Mouse (Mus musculus) intestine, embryonic 15.5 days (tissue): ENCODE results near the gene Gm9913. TPM values are rescaled to one million over a fixed set of nuclear protein-coding genes. Genes with fewer than 3 reads are reported as not detected.

Source experiments
- ATAC-seq: fragments of 200-750 bp; cut with Nextera tagmentation; 2 replicates; pipeline ENCODE4 v1.8.0; 2017; ENCODE audit warnings: moderate TSS enrichment, moderate library complexity
- H3K27ac ChIP-seq: fragments of 300-500 bp; sonication (generic); 2 replicates; pipeline ENCODE4 v1.5.1; 2015; ENCODE audit warnings: mild to moderate bottlenecking, inconsistent platforms
- H3K27me3 ChIP-seq: fragments of 300-500 bp; sonication (generic); replicated peaks from 2 replicates; pipeline ENCODE4 v1.6.1; 2015; ENCODE audit warnings: inconsistent platforms
- H3K36me3 ChIP-seq: fragments of 300-500 bp; sonication (generic); 2 replicates; pipeline ENCODE4 v1.6.1; 2015; ENCODE audit warnings: inconsistent platforms
- H3K4me1 ChIP-seq: fragments of 300-500 bp; sonication (generic); replicated peaks from 2 replicates; pipeline ENCODE4 v1.6.1; 2015; ENCODE audit warnings: inconsistent platforms
- H3K4me2 ChIP-seq: fragments of 300-500 bp; sonication (generic); replicated peaks from 2 replicates; pipeline ENCODE4 v1.6.1; 2015; ENCODE audit warnings: mild to moderate bottlenecking, inconsistent platforms
- H3K4me3 ChIP-seq: fragments of 300-500 bp; sonication (generic); replicated peaks from 2 replicates; pipeline ENCODE4 v1.5.1; 2015; ENCODE audit warnings: inconsistent platforms
- H3K9ac ChIP-seq: fragments of 300-500 bp; sonication (generic); 2 replicates; pipeline ENCODE4 v1.6.1; 2015; ENCODE audit warnings: inconsistent platforms
- H3K9me3 ChIP-seq: fragments of 300-500 bp; sonication (generic); 2 replicates; pipeline ENCODE4 v1.6.1; 2016; ENCODE audit warnings: inconsistent platforms
- WGBS: fragments of 180-500 bp; shearing (Covaris S2); methylation state at CpG from one replicate; pipeline ENCODE4 v1.1.7; 2015; 5-methylcytosine and 5-hydroxymethylcytosine counted together
- polyA plus RNA-seq: library from polyadenylated mRNA; unstranded; fragments of >200 nt; fragmentation: Nextera tagmentation; extraction: Ambion mirVana; gene quantifications from 2 replicates; pipeline ENCODE4 v1.2.1, GENCODE M21; 2015

Gene Gm9913
- polyA plus RNA-seq, 1 experiment from 2014 or later, result 0.35 TPM

DNA sequence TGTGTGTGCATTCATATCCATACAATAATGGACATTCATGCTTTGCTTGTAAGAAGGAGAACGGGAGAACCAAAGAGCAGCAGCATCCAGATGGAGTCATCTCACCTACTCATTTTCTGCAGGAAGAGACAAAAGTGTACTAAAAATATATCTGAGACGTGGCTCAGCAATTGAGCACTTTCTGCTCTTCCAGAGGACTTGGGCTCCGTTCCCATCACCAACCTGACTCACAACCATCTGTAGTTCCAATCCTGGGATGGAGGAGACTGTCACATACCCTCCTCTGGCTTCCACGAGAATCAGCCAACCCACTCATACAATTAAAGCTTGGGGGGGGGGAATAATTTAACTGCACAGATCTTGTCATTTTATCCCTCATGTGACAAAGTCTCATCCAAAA, 23.8 kb upstream of the Gm9913 start:
- no peak for ATAC-seq
- Histone ChIP-seq H3K9me3 (no peaks in the 10 kb centered on the region), H3K4me3 (no peak overlapping the region), H3K36me3 (no peaks in the 10 kb centered on the region), H3K9ac (no peak overlapping the region), H3K4me2 (no peak overlapping the region), H3K27me3 (no peaks in the 10 kb centered on the region), H3K27ac (no peak overlapping the region), H3K4me1 (peaks cover 2% of the 10 kb centered on the region; the same call in 1 of the 2 replicates)
- WGBS, result 79% methylated on average over 4 of the region's 4 CpGs

DNA sequence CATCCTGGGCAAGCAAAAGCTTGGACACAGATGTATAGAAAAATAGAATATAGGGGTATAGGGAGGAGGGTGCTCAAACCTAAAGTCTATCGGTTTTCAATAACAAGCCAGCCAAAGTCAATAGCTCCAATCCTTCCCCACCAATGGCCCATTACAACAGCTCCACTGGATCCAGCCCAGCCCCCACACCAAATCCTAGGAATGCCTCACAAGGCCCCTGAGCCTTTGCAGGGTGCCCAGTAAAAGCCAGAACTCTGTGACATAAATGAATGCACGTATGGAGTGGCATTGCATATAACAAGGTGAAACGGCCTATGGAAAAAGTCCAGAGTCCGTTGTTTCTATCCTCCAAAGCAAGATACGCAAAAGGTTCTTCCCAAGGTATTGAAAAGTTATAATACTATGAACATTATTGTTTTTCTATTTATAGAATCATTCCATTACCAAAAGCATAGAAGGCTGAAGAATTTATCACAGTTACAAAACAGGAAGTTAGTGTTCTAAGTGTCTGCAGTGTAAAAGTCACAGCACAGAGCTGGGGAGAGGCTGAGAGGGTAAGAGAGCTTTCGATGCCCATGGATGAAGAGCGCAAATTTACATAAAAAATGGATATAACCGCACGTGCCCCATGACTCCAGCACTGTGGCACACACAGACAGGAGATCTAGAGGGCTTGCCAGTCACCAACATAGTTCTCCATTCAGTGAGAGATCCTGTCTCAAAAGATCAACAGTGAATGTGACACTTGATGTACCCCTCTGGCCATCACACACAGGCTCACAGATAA, 23.2 kb upstream of the Gm9913 start:
- Histone ChIP-seq H3K36me3 (no peaks in the 10 kb centered on the region), H3K4me1 (peaks cover 2% of the 10 kb centered on the region; the same call in 1 of the 2 replicates), H3K4me3 (no peak overlapping the region), H3K27ac (no peak overlapping the region), H3K9me3 (no peaks in the 10 kb centered on the region), H3K4me2 (no peak overlapping the region), H3K9ac (no peak overlapping the region), H3K27me3 (no peaks in the 10 kb centered on the region)
- 87% methylated on average over 9 of the region's 9 CpGs for WGBS
- ATAC-seq, result no peak

DNA sequence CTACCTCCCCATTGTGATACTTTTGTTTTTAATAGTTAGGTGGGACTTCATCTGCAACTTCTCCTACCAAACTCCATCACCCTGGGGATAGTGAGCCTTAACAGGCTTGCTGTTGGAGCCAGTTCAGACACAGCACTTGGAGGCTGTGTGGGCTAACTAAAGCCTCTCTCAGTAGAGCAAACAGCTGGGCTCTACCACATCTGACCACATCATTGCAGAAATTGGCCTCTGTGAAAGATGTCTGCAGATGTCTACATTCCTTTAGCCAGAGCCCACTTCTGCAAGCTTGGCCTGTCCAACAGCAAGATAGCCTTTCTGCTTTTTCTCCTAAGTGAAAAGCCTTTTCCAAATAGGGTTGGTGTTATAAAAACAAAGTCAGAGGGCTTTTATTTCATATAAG, 20.7 kb upstream of the Gm9913 start:
- no peak overlapping the region for H3K4me3 ChIP-seq
- ATAC-seq, result no peak
- no peak overlapping the region for H3K27ac ChIP-seq
- no peak overlapping the region for H3K4me2 ChIP-seq
- H3K36me3 ChIP-seq, result no peaks in the 10 kb centered on the region
- H3K27me3 ChIP-seq, result no peaks in the 10 kb centered on the region
- H3K4me1 ChIP-seq, result peaks cover 2% of the 10 kb centered on the region; the same call in 1 of the 2 replicates
- no peaks in the 10 kb centered on the region for H3K9me3 ChIP-seq
- H3K9ac ChIP-seq, result no peak overlapping the region

DNA sequence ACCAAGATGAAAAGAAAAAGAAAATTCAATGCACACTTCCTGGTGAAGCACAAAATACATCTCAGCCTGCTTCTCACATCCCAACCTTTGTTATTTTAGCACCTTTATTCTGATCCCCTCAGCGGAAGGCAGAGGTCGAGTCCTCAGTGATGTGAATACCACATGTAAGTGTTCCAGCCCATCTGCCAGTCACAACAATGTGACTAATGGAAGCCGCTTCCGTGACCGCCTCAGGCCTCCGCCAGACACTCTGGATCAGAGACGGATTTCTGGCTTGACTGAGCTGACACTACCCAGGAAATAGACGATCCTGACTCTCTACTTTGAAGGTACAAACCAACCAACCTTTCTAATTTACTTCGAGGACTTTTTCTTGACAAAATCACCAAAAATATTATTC, 20.0 kb upstream of the Gm9913 start:
- Histone ChIP-seq H3K9me3 (no peaks in the 10 kb centered on the region), H3K4me1 (peaks cover 2% of the 10 kb centered on the region; the same call in 1 of the 2 replicates), H3K36me3 (no peaks in the 10 kb centered on the region), H3K27me3 (no peaks in the 10 kb centered on the region), H3K27ac (0 out of 2 replicates have a peak overlapping the region, but pooled peaks have one; percentile 32), H3K4me3 (no peak overlapping the region), H3K9ac (no peak overlapping the region), H3K4me2 (no peak overlapping the region)
- ATAC-seq, result no peak
- 79% methylated on average over 9 of the region's 9 CpGs for WGBS

DNA sequence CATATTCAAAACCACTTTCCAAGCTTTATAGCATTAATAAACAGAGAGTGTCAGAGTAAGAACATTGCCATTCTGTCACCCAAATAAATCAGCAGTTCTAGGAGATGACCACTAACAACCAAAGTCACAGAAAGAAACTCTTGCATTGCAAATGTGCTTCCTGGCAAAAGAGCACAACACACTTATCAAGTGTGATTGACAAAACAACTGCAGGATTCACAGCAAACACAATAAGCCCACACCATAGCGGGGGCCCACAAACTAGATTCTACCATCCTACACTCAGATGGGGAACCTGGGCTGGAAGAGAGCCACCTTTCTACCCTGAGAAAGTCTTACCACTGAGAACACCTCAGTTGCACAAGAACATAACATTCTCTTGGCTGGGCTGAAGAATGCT, 14.9 kb upstream of the Gm9913 start:
- Histone ChIP-seq H3K9me3 (no peaks in the 10 kb centered on the region), H3K27me3 (no peaks in the 10 kb centered on the region), H3K4me2 (no peak overlapping the region), H3K9ac (no peak overlapping the region), H3K36me3 (no peaks in the 10 kb centered on the region), H3K4me3 (no peak overlapping the region), H3K4me1 (peaks cover 20% of the 10 kb centered on the region; the same call in 1 of the 2 replicates), H3K27ac (no peak overlapping the region)
- no peak for ATAC-seq
- 96% methylated on average over 1 of the region's 1 CpGs for WGBS

DNA sequence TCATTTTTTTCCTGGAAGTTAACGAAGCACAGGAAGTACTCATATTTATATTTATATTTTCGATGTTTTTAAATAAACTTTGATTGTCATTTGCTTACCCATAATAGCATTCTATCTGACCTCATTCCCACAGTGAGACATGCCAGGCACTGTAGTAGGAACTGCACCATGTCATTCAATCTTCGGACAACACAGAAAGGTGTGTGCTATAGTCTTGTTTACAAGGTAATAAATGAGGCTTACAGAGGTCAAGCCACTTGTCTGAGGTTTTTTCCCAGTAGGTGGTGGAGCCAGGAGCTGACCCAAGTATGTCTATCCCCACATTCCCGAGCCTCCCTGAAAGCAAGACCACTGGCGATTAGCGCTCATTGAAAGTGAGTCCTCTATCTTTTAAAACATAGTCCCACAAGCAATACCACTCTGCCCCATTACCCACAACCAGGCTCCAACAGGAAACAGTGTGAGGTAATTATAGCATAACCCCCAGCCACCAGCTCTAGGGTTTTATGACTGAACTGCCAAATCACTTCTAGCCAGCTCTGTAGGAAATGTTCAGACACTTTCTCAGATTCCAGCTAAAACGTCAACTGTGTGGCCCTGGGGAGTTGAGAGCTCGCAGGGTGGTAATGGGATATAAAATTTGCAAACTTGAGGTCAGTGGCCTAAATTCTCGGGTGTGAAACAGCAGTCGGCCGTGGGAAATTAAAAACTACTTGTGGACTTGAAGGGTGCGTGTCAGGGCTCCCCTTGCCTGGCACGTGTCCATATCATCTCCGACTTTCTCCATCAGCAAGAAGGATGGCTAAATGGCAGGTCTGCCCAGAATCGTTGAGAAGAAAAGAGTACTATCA, 12.6 kb upstream of the Gm9913 start:
- no peak overlapping the region for H3K9ac ChIP-seq
- H3K27me3 ChIP-seq, result no peaks in the 10 kb centered on the region
- H3K4me3 ChIP-seq, result no peak overlapping the region
- no peak overlapping the region for H3K4me2 ChIP-seq
- peaks cover 19% of the 10 kb centered on the region; the same call in 1 of the 2 replicates for H3K4me1 ChIP-seq
- H3K9me3 ChIP-seq, result no peaks in the 10 kb centered on the region
- WGBS, result 45% methylated on average over 15 of the region's 15 CpGs
- peak overlapping the region; percentile 28; the same call in 1 of the 2 replicates for H3K27ac ChIP-seq
- ATAC-seq, result 0 out of 2 replicates have a peak, but pooled peaks have one; percentile 24
- H3K36me3 ChIP-seq, result no peaks in the 10 kb centered on the region

DNA sequence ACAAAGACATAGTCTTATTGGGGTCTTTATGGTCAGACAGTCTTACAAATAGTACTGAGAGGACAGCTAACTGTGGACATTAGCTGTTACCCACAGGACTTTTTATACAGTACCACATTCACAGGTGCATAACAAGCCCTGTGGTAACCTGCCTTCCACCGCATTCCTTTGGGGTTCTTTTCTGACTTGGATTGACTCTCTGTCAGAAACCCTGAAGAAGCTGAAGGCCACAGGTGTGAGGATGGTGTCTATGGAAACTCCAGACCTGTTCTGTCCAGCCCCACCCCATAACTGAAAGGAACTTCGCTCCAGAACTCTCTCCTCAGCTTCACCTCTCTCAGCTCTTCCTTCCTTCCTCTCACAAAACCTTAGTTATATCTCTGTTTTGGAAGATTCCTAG, 10.6 kb upstream of the Gm9913 start:
- no peak overlapping the region for H3K27ac ChIP-seq
- no peaks in the 10 kb centered on the region for H3K36me3 ChIP-seq
- WGBS, result 91% methylated on average over 2 of the region's 2 CpGs
- ATAC-seq, result no peak
- no peak overlapping the region for H3K9ac ChIP-seq
- no peaks in the 10 kb centered on the region for H3K9me3 ChIP-seq
- no peak overlapping the region for H3K4me2 ChIP-seq
- no peaks in the 10 kb centered on the region for H3K27me3 ChIP-seq
- no peak overlapping the region for H3K4me3 ChIP-seq
- peaks cover 19% of the 10 kb centered on the region; the same call in 1 of the 2 replicates for H3K4me1 ChIP-seq

DNA sequence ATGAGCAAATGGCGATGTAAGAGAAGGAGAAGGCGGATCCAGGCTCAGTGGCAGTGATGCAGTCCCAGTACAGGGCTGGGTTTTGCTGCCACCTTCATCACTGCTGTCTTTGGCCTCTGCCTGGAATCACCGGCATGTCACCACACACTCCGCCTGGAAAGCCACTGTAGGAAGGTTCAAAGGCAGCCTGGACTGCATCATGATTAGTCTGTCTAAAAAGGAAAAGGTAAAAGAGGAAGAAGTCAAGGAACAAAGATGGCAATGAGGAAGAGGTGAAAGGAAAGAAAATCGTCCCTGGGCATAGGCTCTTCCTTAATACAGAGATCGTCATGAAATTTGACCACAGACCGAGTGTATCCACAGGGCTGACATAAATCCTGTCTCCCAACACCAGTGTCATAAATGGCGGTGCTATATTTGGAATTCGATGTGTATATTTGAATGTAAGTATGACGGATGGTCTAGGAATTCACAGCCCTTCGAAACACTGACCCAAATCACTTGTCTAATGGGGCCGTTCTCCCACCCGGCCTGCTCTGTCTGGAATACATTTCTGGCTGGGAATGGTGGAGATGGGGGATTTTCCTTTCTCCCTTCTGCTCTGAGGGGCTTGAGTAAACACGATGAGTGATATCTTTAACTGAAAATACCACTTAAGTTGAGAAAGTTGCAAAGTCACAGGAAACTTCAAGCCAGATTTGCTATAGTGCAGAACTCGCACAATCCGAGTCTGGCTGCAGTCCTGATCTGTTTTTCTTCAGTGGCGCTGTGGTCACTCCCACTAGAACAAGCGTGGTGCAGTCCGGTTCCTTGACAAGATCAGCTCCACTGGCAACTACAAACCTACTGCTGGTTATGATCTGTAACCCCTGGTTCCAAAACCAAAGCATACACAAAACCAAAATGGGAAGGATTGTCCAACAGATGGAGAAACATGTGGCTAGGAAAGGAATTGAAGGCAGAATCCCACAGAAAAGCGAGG, 9.8 kb upstream of the Gm9913 start:
- Histone ChIP-seq H3K27ac (peak overlapping the region; percentile 68), H3K27me3 (no peaks in the 10 kb centered on the region), H3K4me2 (no peak overlapping the region), H3K4me3 (no peak overlapping the region), H3K36me3 (no peaks in the 10 kb centered on the region), H3K9me3 (no peaks in the 10 kb centered on the region), H3K9ac (no peak overlapping the region), H3K4me1 (peaks cover 19% of the 10 kb centered on the region; the same call in 1 of the 2 replicates)
- peak; percentile 80 for ATAC-seq
- 46% methylated on average over 20 of the region's 20 CpGs for WGBS

DNA sequence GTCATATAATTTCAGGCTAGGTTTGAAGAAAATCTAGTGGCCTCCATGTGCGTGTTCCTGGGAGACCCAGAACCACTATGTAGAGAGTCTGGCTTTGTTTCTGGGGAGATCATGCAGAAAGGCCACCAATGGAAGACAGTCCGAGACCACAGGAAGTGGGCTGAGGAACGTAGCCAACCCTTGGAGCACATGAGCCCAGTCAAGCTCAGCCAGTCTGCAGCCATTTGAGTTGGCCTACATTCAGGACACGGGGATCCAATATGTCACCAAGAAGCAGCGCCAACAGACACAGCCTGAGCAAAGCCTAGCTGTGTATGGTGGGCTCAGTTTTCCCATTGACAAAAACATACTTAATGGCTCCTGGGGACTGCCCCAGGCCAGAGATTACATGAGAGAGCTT, 8.2 kb upstream of the Gm9913 start:
- 87% methylated on average over 5 of the region's 5 CpGs for WGBS
- Histone ChIP-seq H3K36me3 (no peaks in the 10 kb centered on the region), H3K4me3 (no peak overlapping the region), H3K27ac (no peak overlapping the region), H3K9ac (no peak overlapping the region), H3K4me2 (no peak overlapping the region), H3K27me3 (no peaks in the 10 kb centered on the region), H3K9me3 (no peaks in the 10 kb centered on the region), H3K4me1 (peaks cover 19% of the 10 kb centered on the region; the same call in 1 of the 2 replicates)
- ATAC-seq, result no peak

DNA sequence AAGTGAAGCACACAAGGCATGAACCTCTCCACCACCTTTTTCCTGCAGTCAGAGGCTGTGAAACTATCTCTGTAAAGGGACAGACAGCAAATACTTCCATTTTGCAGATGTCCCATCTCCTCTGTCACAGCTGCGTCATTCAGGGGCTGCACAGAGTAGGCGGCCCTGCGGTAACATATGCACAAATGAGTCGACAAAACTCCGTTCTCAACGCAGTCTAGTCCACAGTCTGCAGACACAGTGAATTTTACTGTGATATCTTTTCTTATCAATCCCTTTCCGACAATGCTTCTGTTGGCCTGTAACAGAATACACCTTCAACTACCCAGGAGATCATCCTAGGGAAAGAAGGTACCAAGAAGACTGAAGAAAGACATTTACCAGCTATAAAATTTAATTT, 6.7 kb upstream of the Gm9913 start:
- 86% methylated on average over 7 of the region's 7 CpGs for WGBS
- ATAC-seq, result no peak

DNA sequence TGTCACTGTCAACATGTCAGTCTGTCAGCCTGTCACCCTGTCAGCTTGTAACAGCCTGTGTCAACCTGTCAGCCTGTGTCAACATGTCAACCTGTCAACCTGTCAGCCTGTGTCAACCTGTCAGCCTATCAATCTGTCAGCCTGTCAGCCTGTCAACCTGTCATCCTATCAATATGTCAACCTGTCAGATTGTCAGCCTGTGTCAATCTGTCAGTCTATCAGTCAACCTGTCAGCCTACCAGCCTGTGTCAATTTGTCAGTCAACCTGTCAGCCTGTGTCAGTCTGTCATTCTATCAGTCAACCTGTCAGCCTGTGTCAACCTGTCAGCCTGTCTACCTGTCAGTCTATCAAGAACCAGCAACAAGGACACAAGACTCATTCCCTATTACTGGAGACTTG, 3.4 kb upstream of the Gm9913 start:
- Histone ChIP-seq H3K36me3 (no peaks in the 10 kb centered on the region), H3K4me1 (0 out of 2 replicates have a peak, but pooled peaks cover 3% of the 10 kb centered on the region), H3K27me3 (peaks cover 16% of the 10 kb centered on the region), H3K4me2 (no peak overlapping the region), H3K27ac (no peak overlapping the region), H3K4me3 (no peak overlapping the region), H3K9me3 (no peaks in the 10 kb centered on the region), H3K9ac (no peak overlapping the region)
- ATAC-seq, result no peak

More for the DNA sequence above, 6.7 kb upstream of the Gm9913 start:
- H3K27ac ChIP-seq, result no peak overlapping the region
- no peak overlapping the region for H3K4me3 ChIP-seq
- no peaks in the 10 kb centered on the region for H3K27me3 ChIP-seq
- H3K4me1 ChIP-seq, result 0 out of 2 replicates have a peak, but pooled peaks cover 10% of the 10 kb centered on the region
- no peak overlapping the region for H3K4me2 ChIP-seq
- H3K9ac ChIP-seq, result no peak overlapping the region
- H3K9me3 ChIP-seq, result no peaks in the 10 kb centered on the region
- H3K36me3 ChIP-seq, result no peaks in the 10 kb centered on the region
